Mouse (Mus musculus): ENCODE results near the gene Met. TPM values are rescaled to one million over a fixed set of nuclear protein-coding genes. Genes with fewer than 3 reads are reported as not detected.

The Met gene
- total and polyA plus RNA-seq, 2 experiments from 2014 or later: 0.46 to 3.2 TPM

DNA sequence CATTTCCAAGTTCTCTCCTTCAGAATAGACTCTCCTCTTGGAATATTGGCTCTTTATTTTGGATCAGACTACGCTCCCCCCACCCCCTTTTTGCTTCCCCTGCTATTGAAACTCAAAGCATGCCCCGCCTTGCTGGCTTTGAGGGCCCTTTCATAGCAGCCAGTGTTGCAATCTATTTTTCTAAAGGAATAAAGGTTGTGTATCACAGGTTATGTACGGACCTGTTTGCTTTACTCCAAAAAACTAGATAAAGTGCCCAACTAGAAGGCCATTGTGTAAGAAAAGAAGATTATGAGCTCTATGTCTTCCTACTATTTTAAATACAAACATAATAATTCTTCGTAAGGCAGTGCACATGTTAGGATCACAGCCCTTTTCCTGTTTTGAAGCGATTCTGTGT lies 5.4 kb downstream of the Met start:
- H3K4me3 ChIP-seq (ENCODE audit: low read depth, low read length): no peak overlapping the region
- no peaks in the 10 kb centered on the region for H3K9me3 ChIP-seq (ENCODE audit: low read length)
- WGBS: 92% methylated on average over 5 of the region's 5 CpGs
- ATAC-seq (ENCODE audit: low FRiP score) (no peak), DNase-seq (ENCODE audit: low spot score) (no peak)
- H3K27me3 ChIP-seq (ENCODE audit: insufficient read depth, low read length): 0 out of 2 replicates have a peak, but pooled peaks cover 7% of the 10 kb centered on the region
- no peak overlapping the region for H3K27ac ChIP-seq (ENCODE audit: low read depth, low read length)
- no peak overlapping the region for H3K9ac ChIP-seq (replicated peaks; ENCODE audit: low read length, poor library complexity, severe bottlenecking)
- no peak overlapping the region for H3K4me2 ChIP-seq (ENCODE audit: low read depth, low read length, poor library complexity, severe bottlenecking)
- TF ChIP-seq CTCF (IDR thresholded peaks at IDR 0.05): no peak
- no peaks in the 10 kb centered on the region for H3K36me3 ChIP-seq (ENCODE audit: insufficient read depth, low read length)
- peaks cover 3% of the 10 kb centered on the region; the same call in 1 of the 2 replicates for H3K4me1 ChIP-seq (ENCODE audit: insufficient read depth, low read length)

GRCm38 (mm10) chr6:17473128-17473527 lies 9.5 kb downstream of the Met start:
- no peak overlapping the region for H3K4me3 ChIP-seq (ENCODE audit: low read depth, low read length)
- no peak overlapping the region for H3K27ac ChIP-seq (ENCODE audit: low read depth, low read length)
- H3K4me1 ChIP-seq (ENCODE audit: insufficient read depth, low read length): no peaks in the 10 kb centered on the region
- TF ChIP-seq CTCF (IDR thresholded peaks at IDR 0.05): no peak
- H3K36me3 ChIP-seq (ENCODE audit: insufficient read depth, low read length): no peaks in the 10 kb centered on the region
- H3K9ac ChIP-seq (replicated peaks; ENCODE audit: low read length, poor library complexity, severe bottlenecking): no peak overlapping the region
- DNase-seq (ENCODE audit: low spot score) (no peak), ATAC-seq (ENCODE audit: low FRiP score) (no peak)
- no peaks in the 10 kb centered on the region for H3K27me3 ChIP-seq (ENCODE audit: insufficient read depth, low read length)
- H3K4me2 ChIP-seq (ENCODE audit: low read depth, low read length, poor library complexity, severe bottlenecking): no peak overlapping the region
- WGBS: 86% methylated on average over 3 of the region's 3 CpGs
- H3K9me3 ChIP-seq (ENCODE audit: low read length): no peaks in the 10 kb centered on the region

GRCm38 (mm10) chr6:17477823-17478222 lies 14.2 kb downstream of the Met start:
- DNase-seq (ENCODE audit: low spot score) (no peak), ATAC-seq (ENCODE audit: low FRiP score) (no peak)
- Histone ChIP-seq H3K4me2 (ENCODE audit: low read depth, low read length, poor library complexity, severe bottlenecking) (no peak overlapping the region), H3K9ac (replicated peaks; ENCODE audit: low read length, poor library complexity, severe bottlenecking) (no peak overlapping the region), H3K36me3 (ENCODE audit: insufficient read depth, low read length) (no peaks in the 10 kb centered on the region), H3K4me3 (ENCODE audit: low read depth, low read length) (no peak overlapping the region), H3K9me3 (ENCODE audit: low read length) (no peaks in the 10 kb centered on the region), H3K27ac (ENCODE audit: low read depth, low read length) (no peak overlapping the region), H3K27me3 (ENCODE audit: insufficient read depth, low read length) (no peaks in the 10 kb centered on the region), H3K4me1 (ENCODE audit: insufficient read depth, low read length) (no peaks in the 10 kb centered on the region)
- 70% methylated on average over 1 of the region's 1 CpGs for WGBS
- no peak for TF ChIP-seq CTCF (IDR thresholded peaks at IDR 0.05)

DNA sequence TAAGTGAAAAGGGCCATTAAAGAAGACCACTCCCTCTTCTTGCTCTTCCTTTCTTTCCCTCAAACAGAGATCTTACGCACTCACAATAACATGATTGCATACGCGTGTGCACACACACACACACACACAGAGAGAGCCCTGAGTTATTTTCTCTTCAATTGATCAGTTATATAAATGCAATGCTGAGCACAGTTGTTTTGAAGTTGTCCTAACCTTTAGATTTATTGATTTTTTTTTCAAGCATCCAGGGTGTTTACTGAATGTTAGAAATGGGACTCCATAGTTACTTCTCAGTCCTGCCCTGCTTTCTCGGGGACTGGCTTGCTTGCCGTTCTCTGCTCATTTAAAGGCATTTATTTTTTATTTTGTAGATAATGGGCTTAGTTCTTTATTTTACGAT lies 14.7 kb downstream of the Met start:
- Histone ChIP-seq H3K36me3 (ENCODE audit: insufficient read depth, low read length) (no peaks in the 10 kb centered on the region), H3K9ac (replicated peaks; ENCODE audit: low read length, poor library complexity, severe bottlenecking) (no peak overlapping the region), H3K27me3 (ENCODE audit: insufficient read depth, low read length) (no peaks in the 10 kb centered on the region), H3K4me1 (ENCODE audit: insufficient read depth, low read length) (no peaks in the 10 kb centered on the region), H3K9me3 (ENCODE audit: low read length) (no peaks in the 10 kb centered on the region), H3K27ac (ENCODE audit: low read depth, low read length) (no peak overlapping the region), H3K4me3 (ENCODE audit: low read depth, low read length) (no peak overlapping the region), H3K4me2 (ENCODE audit: low read depth, low read length, poor library complexity, severe bottlenecking) (no peak overlapping the region)
- DNase-seq (ENCODE audit: low spot score) (no peak), ATAC-seq (ENCODE audit: low FRiP score) (no peak)
- TF ChIP-seq CTCF (IDR thresholded peaks at IDR 0.05): no peak
- 94% methylated on average over 6 of the region's 6 CpGs for WGBS

- no peak overlapping the region for H3K9ac ChIP-seq (replicated peaks; ENCODE audit: low read length, poor library complexity, severe bottlenecking)
- no peak for TF ChIP-seq CTCF (IDR thresholded peaks at IDR 0.05)
Observed at GRCm38 (mm10) chr6:17478838-17479570, 15.4 kb downstream of the Met start.

GRCm38 (mm10) chr6:17481068-17481467 lies 17.5 kb downstream of the Met start:
- TF ChIP-seq CTCF (IDR thresholded peaks at IDR 0.05): no peak
- Histone ChIP-seq H3K4me2 (ENCODE audit: low read depth, low read length, poor library complexity, severe bottlenecking) (no peak overlapping the region), H3K36me3 (ENCODE audit: insufficient read depth, low read length) (no peaks in the 10 kb centered on the region), H3K9me3 (ENCODE audit: low read length) (no peaks in the 10 kb centered on the region), H3K9ac (replicated peaks; ENCODE audit: low read length, poor library complexity, severe bottlenecking) (no peak overlapping the region), H3K4me1 (ENCODE audit: insufficient read depth, low read length) (no peaks in the 10 kb centered on the region), H3K27ac (ENCODE audit: low read depth, low read length) (no peak overlapping the region), H3K27me3 (ENCODE audit: insufficient read depth, low read length) (no peaks in the 10 kb centered on the region), H3K4me3 (ENCODE audit: low read depth, low read length) (no peak overlapping the region)
- 78% methylated on average over 4 of the region's 4 CpGs for WGBS
- ATAC-seq (ENCODE audit: low FRiP score) (no peak), DNase-seq (ENCODE audit: low spot score) (no peak)

More at GRCm38 (mm10) chr6:17478838-17479570, 15.4 kb downstream of the Met start:
- Histone ChIP-seq H3K27ac (ENCODE audit: low read depth, low read length) (no peak overlapping the region), H3K27me3 (ENCODE audit: insufficient read depth, low read length) (no peaks in the 10 kb centered on the region), H3K36me3 (ENCODE audit: insufficient read depth, low read length) (no peaks in the 10 kb centered on the region), H3K9me3 (ENCODE audit: low read length) (no peaks in the 10 kb centered on the region), H3K4me1 (ENCODE audit: insufficient read depth, low read length) (no peaks in the 10 kb centered on the region), H3K4me2 (ENCODE audit: low read depth, low read length, poor library complexity, severe bottlenecking) (no peak overlapping the region), H3K4me3 (ENCODE audit: low read depth, low read length) (no peak overlapping the region)
- no peak for ATAC-seq (ENCODE audit: low FRiP score)
- 67% methylated on average over 10 of the region's 10 CpGs for WGBS
- DNase-seq (ENCODE audit: low spot score): no peak
